Mouse (Mus musculus): Measurements from ENCODE around the gene Sox8. TPM values are rescaled to one million over a fixed set of nuclear protein-coding genes. Genes with fewer than 3 reads are reported as not detected.

The Sox8 gene
- polyA plus RNA-seq, 1 experiment from 2014 or later: not detected

DNA sequence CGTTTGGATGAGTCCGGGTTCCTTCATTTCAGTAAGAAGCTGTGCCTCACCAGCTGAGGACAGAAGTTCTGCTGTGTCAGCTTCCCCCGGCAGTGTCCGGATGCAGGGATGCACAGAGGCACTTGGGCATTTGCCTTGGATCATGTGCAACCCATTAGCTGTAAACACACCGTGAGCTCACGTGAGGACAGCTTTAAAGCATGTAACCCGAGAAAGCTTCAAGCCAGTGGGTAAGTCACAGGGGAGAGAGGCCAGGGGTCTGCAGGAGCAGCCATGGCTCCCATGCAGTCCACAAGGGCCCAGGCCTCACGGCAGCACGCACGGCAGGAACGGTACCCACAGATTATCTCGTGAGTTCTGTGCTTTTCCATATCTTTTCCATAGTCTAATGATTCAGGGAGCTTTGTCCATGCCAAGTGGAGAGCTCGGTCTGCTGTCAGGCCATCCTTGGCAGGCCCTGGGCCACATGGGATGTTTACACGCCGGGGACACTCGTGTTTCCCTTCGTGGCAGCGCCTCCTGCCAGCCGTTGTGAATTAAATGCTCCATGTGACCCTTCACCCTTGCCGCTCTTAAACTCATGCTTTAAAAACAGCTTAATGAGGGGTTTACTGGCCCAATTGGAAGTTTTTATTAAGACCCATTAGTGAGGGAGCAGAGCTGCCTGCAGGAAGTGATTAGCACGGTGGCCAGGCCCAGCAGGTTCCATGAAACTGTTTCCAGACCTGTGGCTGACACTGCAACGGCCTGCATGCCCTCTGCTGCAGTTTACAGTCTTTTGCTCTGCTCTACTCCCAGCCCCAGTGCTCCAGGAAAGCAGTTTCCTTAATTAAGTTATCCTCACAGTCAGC lies 23.1 kb upstream of the Sox8 start:
- WGBS (ENCODE audit: missing documents): 90% methylated on average over 22 of the region's 22 CpGs
- no peak overlapping the region for H3K4me3 ChIP-seq (ENCODE audit: inconsistent target)
- H3K79me2 ChIP-seq (ENCODE audit: inconsistent target): no peaks in the 10 kb centered on the region
- peaks cover 2% of the 10 kb centered on the region; the same call in 1 of the 2 replicates for H3K36me3 ChIP-seq (ENCODE audit: inconsistent target)
- no peak overlapping the region for H3K27ac ChIP-seq

GRCm38 (mm10) chr17:25592336-25592735 lies 21.9 kb upstream of the Sox8 start:
- H3K79me2 ChIP-seq (ENCODE audit: inconsistent target): no peaks in the 10 kb centered on the region
- no peak overlapping the region for H3K27ac ChIP-seq
- peaks cover 10% of the 10 kb centered on the region; the same call in 1 of the 2 replicates for H3K36me3 ChIP-seq (ENCODE audit: inconsistent target)
- H3K4me3 ChIP-seq (ENCODE audit: inconsistent target): no peak overlapping the region
- WGBS (ENCODE audit: missing documents): 100% methylated on average over 6 of the region's 6 CpGs

DNA sequence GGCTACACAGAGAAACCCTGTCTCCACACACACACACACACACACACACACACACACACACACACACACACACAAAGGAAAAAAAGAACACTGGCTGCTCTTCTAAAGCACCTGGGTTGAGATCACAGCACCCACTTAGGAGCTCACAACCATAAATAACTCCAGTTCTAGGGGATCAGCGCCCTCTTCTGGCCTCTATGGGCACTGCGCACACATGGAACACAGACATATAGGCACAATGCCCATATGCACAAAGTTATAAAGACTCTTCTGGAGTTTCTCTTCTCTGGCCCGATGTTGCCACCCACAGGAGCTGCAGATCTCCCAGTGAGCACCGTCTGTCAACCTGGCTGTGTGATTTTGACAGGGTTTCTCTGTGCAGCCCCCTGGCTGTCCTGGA lies 20.5 kb upstream of the Sox8 start:
- 89% methylated on average over 4 of the region's 4 CpGs for WGBS (ENCODE audit: missing documents)
- Histone ChIP-seq H3K36me3 (ENCODE audit: inconsistent target) (peaks cover 12% of the 10 kb centered on the region), H3K79me2 (ENCODE audit: inconsistent target) (no peaks in the 10 kb centered on the region), H3K27ac (no peak overlapping the region), H3K4me3 (ENCODE audit: inconsistent target) (no peak overlapping the region)

DNA sequence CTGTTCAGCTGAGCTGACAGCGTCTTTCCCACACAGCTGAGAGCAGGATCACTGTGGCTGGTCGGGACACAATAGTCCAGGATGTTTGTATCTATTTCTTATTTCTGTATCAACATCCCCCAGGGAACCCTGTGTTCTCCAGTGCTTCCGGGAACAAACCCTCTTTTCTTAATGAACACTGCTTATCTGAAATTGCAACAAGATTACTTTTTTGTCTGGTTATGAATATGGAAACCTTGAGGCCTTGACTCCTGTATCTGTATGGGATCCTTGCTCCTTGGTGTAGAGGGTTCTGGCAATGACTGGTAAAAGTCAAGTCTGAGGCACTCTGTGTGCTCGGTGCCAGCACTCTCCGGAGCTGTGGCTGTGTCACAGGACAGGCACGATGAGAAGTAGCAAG lies 19.6 kb upstream of the Sox8 start:
- Histone ChIP-seq H3K36me3 (ENCODE audit: inconsistent target) (peaks cover 19% of the 10 kb centered on the region), H3K79me2 (ENCODE audit: inconsistent target) (no peaks in the 10 kb centered on the region), H3K4me3 (ENCODE audit: inconsistent target) (no peak overlapping the region), H3K27ac (no peak overlapping the region)
- 92% methylated on average over 6 of the region's 6 CpGs for WGBS (ENCODE audit: missing documents)

DNA sequence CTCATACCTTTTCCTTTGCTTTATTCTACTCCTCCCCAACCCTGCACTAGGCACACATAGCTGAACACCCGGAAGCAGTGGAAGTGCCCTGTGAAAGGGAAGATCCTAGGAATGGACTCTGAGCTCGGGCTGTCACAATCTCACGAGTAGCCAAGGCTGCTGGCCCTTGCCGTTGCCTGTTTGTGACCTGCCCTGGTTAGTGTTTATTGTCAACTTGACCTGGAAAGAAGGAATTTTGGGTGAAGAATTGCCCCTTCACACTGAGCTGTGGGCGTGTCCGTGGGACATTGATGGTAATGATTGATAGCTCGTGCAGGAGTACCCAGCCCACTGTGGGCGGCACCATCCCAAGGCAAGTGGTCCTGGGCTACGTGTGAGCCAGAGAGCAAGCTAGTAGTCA lies 14.2 kb upstream of the Sox8 start:
- no peak overlapping the region for H3K27ac ChIP-seq
- peaks cover 19% of the 10 kb centered on the region for H3K36me3 ChIP-seq (ENCODE audit: inconsistent target)
- no peak overlapping the region for H3K4me3 ChIP-seq (ENCODE audit: inconsistent target)
- 97% methylated on average over 9 of the region's 9 CpGs for WGBS (ENCODE audit: missing documents)
- no peaks in the 10 kb centered on the region for H3K79me2 ChIP-seq (ENCODE audit: inconsistent target)

DNA sequence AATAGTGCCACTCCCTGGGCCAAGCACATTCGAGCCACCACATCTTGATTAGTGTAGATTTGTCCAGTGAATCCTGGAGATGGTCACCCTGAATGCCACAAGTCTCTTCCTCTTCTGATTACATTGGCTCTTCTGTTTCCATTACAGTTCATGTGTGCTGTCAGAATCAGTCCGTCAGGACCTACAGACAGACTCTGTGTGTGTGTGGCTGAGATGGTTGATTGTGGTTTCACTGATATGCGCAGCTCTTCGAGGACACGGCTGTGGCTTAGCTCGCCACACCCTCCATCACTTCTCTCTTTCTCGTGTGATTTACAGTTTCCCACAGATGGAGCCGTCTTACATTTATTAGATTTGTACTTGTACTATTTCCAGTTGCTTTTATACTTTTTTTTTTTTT lies 13.4 kb upstream of the Sox8 start:
- Histone ChIP-seq H3K27ac (no peak overlapping the region), H3K4me3 (ENCODE audit: inconsistent target) (no peak overlapping the region), H3K79me2 (ENCODE audit: inconsistent target) (no peaks in the 10 kb centered on the region), H3K36me3 (ENCODE audit: inconsistent target) (peaks cover 19% of the 10 kb centered on the region)
- 30% methylated on average over 7 of the region's 8 CpGs for WGBS (ENCODE audit: missing documents)

DNA sequence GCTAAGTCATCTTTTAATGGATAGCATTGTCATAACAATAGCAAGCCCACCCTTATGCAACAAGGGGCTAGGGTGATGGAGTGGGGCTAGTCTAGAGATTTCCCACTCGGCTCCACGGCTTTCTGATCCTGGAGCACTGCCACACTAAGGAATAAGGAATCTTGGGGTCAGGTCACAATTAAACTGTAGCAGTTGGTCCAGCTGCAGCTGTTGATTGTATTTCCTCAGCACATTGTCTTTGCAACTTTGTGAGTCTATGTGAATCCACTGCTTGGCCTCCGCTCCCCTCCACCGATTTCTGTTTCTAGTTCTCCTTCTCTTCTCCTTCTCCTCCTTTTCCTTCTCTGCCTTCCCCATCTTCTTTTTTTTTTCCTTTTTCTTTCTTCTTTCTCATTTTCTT lies 12.6 kb upstream of the Sox8 start:
- H3K4me3 ChIP-seq (ENCODE audit: inconsistent target): no peak overlapping the region
- WGBS (ENCODE audit: missing documents): 95% methylated on average over 4 of the region's 4 CpGs
- peaks cover 12% of the 10 kb centered on the region for H3K36me3 ChIP-seq (ENCODE audit: inconsistent target)
- H3K27ac ChIP-seq: no peak overlapping the region
- no peaks in the 10 kb centered on the region for H3K79me2 ChIP-seq (ENCODE audit: inconsistent target)

DNA sequence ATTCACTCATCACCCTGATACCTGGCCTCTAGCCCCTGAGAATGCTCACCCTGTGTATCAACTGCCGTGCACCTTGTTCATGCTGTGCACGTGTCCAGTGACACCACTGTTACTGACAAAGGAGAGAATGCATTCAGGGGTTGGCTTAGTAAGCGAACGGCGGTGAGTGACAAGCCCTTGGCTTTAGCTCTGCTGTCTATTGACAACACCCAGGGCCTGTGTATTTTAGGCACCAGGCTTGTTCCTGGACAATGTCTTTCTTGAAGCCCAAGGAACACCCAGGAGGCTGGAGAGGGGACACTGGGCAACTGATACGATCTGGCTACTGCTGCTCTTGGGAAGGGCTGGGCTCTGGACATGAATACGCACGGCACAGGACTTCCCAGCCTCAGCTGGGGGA lies 11.6 kb upstream of the Sox8 start:
- no peaks in the 10 kb centered on the region for H3K79me2 ChIP-seq (ENCODE audit: inconsistent target)
- no peak overlapping the region for H3K27ac ChIP-seq
- WGBS (ENCODE audit: missing documents): 96% methylated on average over 8 of the region's 8 CpGs
- no peak overlapping the region for H3K4me3 ChIP-seq (ENCODE audit: inconsistent target)
- peaks cover 8% of the 10 kb centered on the region; the same call in 1 of the 2 replicates for H3K36me3 ChIP-seq (ENCODE audit: inconsistent target)

GRCm38 (mm10) chr17:25579332-25580047 lies 9.0 kb upstream of the Sox8 start:
- WGBS (ENCODE audit: missing documents): 9% methylated on average over 21 of the region's 21 CpGs

GRCm38 (mm10) chr17:25578920-25579319 lies 8.4 kb upstream of the Sox8 start, which contains the start of gene Lmf1:
TSS of gene Lmf1 (plus strand) at chr17:25579085.
- H3K27ac ChIP-seq: peak within 1 kb of the TSS; percentile 54
- peak within 1 kb of the TSS; percentile 96 for H3K4me3 ChIP-seq (ENCODE audit: inconsistent target)
- 1% methylated on average over 31 of the region's 31 CpGs for WGBS (ENCODE audit: missing documents)
- no peaks in the 10 kb centered on the region for H3K36me3 ChIP-seq (ENCODE audit: inconsistent target)
- H3K79me2 ChIP-seq (ENCODE audit: inconsistent target): no peaks in the 10 kb centered on the region

More at GRCm38 (mm10) chr17:25579332-25580047, 9.0 kb upstream of the Sox8 start:
- H3K27ac ChIP-seq: peak overlapping the region; percentile 54
- H3K36me3 ChIP-seq (ENCODE audit: inconsistent target): no peaks in the 10 kb centered on the region
- H3K4me3 ChIP-seq (ENCODE audit: inconsistent target): peak overlapping the region; percentile 96
- no peaks in the 10 kb centered on the region for H3K79me2 ChIP-seq (ENCODE audit: inconsistent target)

DNA sequence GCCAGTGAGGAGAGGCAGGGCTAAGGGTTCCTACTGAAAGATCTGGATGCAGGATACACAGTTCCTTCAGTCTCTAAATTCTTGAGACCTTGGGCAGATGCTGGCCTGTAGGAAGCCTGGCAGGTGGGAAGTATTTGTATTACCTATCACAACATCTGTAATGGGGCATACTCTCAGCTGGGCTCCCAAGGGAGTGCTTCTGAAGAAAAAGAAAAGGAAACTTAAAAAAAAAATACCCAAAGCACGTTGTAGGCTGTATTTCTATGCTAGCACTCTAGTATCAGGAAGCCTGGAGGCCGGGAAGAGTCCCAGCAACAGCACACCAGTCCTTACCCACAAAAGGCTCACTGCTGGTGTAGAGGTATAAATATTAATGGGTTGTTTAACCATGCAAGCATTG lies 7.2 kb upstream of the Sox8 start:
- no peaks in the 10 kb centered on the region for H3K36me3 ChIP-seq (ENCODE audit: inconsistent target)
- no peak overlapping the region for H3K27ac ChIP-seq
- no peaks in the 10 kb centered on the region for H3K79me2 ChIP-seq (ENCODE audit: inconsistent target)
- no peak overlapping the region for H3K4me3 ChIP-seq (ENCODE audit: inconsistent target)
- WGBS (ENCODE audit: missing documents): 69% methylated on average over 2 of the region's 2 CpGs

DNA sequence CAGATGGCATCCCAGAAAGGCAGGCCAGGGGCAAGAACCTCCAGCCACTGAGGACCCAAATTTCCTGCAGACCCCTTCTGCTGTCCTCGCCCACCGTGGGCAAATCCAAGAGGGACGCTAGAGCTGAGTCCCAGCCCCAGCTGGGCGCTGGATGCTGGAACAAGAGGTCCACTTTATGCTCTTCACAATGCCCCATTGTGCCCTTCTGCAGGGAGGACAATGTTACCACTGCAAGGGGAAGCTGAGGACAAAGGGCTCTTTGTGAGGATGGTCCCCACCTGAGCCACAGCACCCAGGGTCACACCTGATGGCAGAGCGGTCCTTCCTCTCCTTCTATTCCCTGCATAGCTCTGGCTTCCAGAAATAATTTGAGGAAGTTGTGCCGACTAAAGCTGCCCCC lies 6.8 kb upstream of the Sox8 start:
- H3K79me2 ChIP-seq (ENCODE audit: inconsistent target): no peaks in the 10 kb centered on the region
- no peak overlapping the region for H3K27ac ChIP-seq
- H3K4me3 ChIP-seq (ENCODE audit: inconsistent target): no peak overlapping the region
- H3K36me3 ChIP-seq (ENCODE audit: inconsistent target): no peaks in the 10 kb centered on the region
- 75% methylated on average over 5 of the region's 6 CpGs for WGBS (ENCODE audit: missing documents)

DNA sequence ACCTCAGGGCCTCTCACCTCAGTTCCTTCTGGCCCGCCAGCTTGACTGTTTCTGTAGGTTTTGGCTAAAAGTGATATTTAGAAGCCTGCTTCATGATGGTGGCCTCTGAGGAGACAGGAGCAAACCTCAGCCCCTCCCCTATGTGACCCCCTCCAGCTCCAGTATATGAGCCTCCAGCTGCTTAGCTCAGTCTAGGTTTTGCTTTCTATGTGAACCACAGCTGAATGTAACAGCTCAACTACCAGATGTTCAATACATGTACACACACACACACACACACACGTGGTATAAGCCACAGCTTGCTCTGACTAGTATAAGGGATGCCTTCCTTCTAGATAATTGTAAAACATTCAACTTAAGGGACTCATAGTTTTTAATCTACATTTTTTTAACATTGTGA lies 5.5 kb upstream of the Sox8 start:
- H3K27ac ChIP-seq: no peak overlapping the region
- H3K4me3 ChIP-seq (ENCODE audit: inconsistent target): no peak overlapping the region
- H3K36me3 ChIP-seq (ENCODE audit: inconsistent target): no peaks in the 10 kb centered on the region
- WGBS (ENCODE audit: missing documents): 80% methylated on average over 2 of the region's 2 CpGs
- H3K79me2 ChIP-seq (ENCODE audit: inconsistent target): no peaks in the 10 kb centered on the region

DNA sequence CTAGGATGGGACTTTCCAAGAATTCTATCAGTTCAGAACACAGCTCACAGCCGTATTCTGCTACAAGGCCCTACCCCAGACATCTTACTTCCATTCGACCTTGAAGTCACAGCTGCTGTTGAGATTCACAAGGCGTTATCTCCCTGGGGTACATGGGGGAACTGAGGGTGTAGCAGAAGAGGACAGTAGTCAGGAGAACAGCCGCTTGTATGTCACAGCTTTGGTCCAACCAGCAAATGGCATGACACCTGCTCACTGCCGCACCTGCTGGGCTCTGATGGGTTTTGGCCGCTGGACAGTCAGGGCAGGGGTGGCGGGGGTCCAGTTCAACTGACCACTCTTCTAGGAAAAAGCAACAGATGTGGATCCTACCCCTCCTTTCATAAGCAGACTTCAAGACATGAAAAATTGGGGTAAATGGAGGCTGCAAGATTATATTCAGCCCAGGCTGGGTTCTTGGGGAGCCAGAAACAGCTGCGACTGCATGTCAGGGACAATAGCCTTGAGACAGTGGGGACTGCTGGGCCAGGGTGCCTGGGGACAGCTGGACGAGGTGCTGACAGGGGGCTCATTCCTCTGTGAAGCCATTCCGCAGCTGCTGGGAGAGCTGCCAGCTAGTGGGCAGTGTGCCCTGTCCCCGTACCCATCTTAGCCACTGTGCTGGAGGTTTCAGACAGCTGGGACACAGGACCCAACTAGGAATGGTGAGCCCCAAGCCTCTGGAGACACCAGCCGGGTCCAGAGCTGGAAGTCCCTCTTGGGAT lies 4.9 kb upstream of the Sox8 start:
- 90% methylated on average over 12 of the region's 12 CpGs for WGBS (ENCODE audit: missing documents)
- no peaks in the 10 kb centered on the region for H3K79me2 ChIP-seq (ENCODE audit: inconsistent target)
- no peak overlapping the region for H3K4me3 ChIP-seq (ENCODE audit: inconsistent target)
- no peaks in the 10 kb centered on the region for H3K36me3 ChIP-seq (ENCODE audit: inconsistent target)
- no peak overlapping the region for H3K27ac ChIP-seq

DNA sequence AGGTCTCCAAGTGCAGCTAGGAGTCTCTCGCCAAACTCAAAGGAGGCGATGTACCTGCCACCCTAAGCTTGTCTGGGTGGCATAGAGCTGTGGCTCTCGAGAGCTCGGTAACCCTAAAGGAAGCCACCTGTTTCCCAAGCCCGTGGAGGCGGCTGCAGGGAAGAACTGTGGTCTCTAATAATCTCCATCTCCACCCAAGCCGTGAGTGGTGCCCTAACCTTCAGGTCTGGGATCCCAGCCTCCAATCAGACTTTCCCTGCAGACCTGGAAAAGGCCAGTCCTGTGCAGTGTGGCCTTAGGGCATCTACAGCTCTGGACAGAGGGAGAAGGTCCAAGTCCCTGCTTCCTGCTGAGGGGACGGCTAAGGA lies 951 bp upstream of the Sox8 start:
- Histone ChIP-seq H3K27ac (no peak overlapping the region), H3K4me3 (ENCODE audit: inconsistent target) (no peak overlapping the region), H3K36me3 (ENCODE audit: inconsistent target) (no peaks in the 10 kb centered on the region), H3K79me2 (ENCODE audit: inconsistent target) (no peaks in the 10 kb centered on the region)
- WGBS (ENCODE audit: missing documents): 9% methylated on average over 8 of the region's 8 CpGs
